In genomic region chr2:74642431-74642830, GRCm38 (mm10) we compare ENCODE assay signal across 1 mouse cellular context.
TF ChIP-seq lines count a peak whose summit lies in the region.

No protein-coding gene starts in this region.

TF ChIP-seq in CH12.LX, 34 proteins besides CTCF, POLR2A, EP300 and RAD21 (continued from another document):
- TF ChIP-seq UBTF (IDR thresholded peaks at IDR 0.05; ENCODE audit: low read depth, low read length), result no peak
- TF ChIP-seq ZMIZ1 (IDR thresholded peaks at IDR 0.05; ENCODE audit: low read depth, low read length), result no peak
- TF ChIP-seq RCOR1 (conservative IDR thresholded peaks at IDR 0.05; ENCODE audit: low read depth, low read length), result no peak
- no peak for TF ChIP-seq JUN (IDR thresholded peaks at IDR 0.05; ENCODE audit: insufficient read depth, low read depth, low read length)
- peak; percentile 30; the same call in 1 of the 2 replicates for TF ChIP-seq ELF1 (IDR thresholded peaks at IDR 0.05; ENCODE audit: low read depth, low read length)
- no peak; the same call in 1 of the 2 replicates for TF ChIP-seq ETS1 (conservative IDR thresholded peaks at IDR 0.05; ENCODE audit: low read depth, low read length)
- no peak for TF ChIP-seq E2F4 (IDR thresholded peaks at IDR 0.05; ENCODE audit: insufficient replicate concordance, low read depth, low read length)
- no peak for TF ChIP-seq USF2 (conservative IDR thresholded peaks at IDR 0.05; ENCODE audit: low read depth, low read length)
- TF ChIP-seq TBP (conservative IDR thresholded peaks at IDR 0.05; ENCODE audit: low read depth, low read length), result no peak
- TF ChIP-seq MXI1 (IDR thresholded peaks at IDR 0.05; ENCODE audit: low read depth, low read length), result no peak
- TF ChIP-seq NELFE (IDR thresholded peaks at IDR 0.05; ENCODE audit: low read depth, low read length), result no peak
- no peak for TF ChIP-seq JUND (conservative IDR thresholded peaks at IDR 0.05; ENCODE audit: low read depth, low read length)
- no peak for TF ChIP-seq ZKSCAN1 (IDR thresholded peaks at IDR 0.05; ENCODE audit: borderline replicate concordance, low read depth, low read length)
- no peak for TF ChIP-seq PAX5 (IDR thresholded peaks at IDR 0.05; ENCODE audit: low read length)
- TF ChIP-seq ZNF384 (IDR thresholded peaks at IDR 0.05; ENCODE audit: low read depth, low read length), result no peak
- no peak for TF ChIP-seq CHD2 (IDR thresholded peaks at IDR 0.05; ENCODE audit: low read length)
TF ChIP-seq in CH12.LX: peak in this region for 5.
